Mouse (Mus musculus) limb, embryonic 15.5 days (tissue): ENCODE results near the gene Grwd1. TPM values are rescaled to one million over a fixed set of nuclear protein-coding genes. Genes with fewer than 3 reads are reported as not detected.

Experiments used
- ATAC-seq: fragments of 200-750 bp; cut with Nextera tagmentation; 2 replicates; pipeline ENCODE4 v1.8.0; 2017; ENCODE audit warnings: low read depth, moderate TSS enrichment; ENCODE audit not compliant: insufficient number of reproducible peaks, low FRiP score, low TSS enrichment
- H3K27ac ChIP-seq: fragments of 300-500 bp; sonication (generic); 2 replicates; pipeline ENCODE4 v1.5.1; 2015; ENCODE audit warnings: moderate library complexity, mild to moderate bottlenecking, inconsistent platforms
- H3K27me3 ChIP-seq: fragments of 300-500 bp; sonication (generic); 2 replicates; pipeline ENCODE4 v1.6.1; 2015; ENCODE audit warnings: inconsistent platforms
- H3K36me3 ChIP-seq: fragments of 300-500 bp; sonication (generic); 2 replicates; pipeline ENCODE4 v1.6.1; 2015; ENCODE audit warnings: inconsistent platforms
- H3K4me1 ChIP-seq: fragments of 300-500 bp; sonication (generic); 2 replicates; pipeline ENCODE4 v1.6.1; 2015; ENCODE audit warnings: inconsistent platforms
- H3K4me2 ChIP-seq: fragments of 300-500 bp; sonication (generic); 2 replicates; pipeline ENCODE4 v1.6.1; 2015; ENCODE audit warnings: mild to moderate bottlenecking, inconsistent platforms
- H3K4me3 ChIP-seq: fragments of 300-500 bp; sonication (generic); 2 replicates; pipeline ENCODE4 v1.5.1; 2015; ENCODE audit warnings: mild to moderate bottlenecking, inconsistent platforms
- H3K9ac ChIP-seq: fragments of 300-500 bp; sonication (generic); 2 replicates; pipeline ENCODE4 v1.6.1; 2015; ENCODE audit warnings: inconsistent platforms
- H3K9me3 ChIP-seq: fragments of 300-500 bp; sonication (generic); 2 replicates; pipeline ENCODE4 v1.6.1; 2016; ENCODE audit warnings: inconsistent platforms
- WGBS: fragments of 180-500 bp; shearing (Covaris S2); methylation state at CpG from one replicate; pipeline ENCODE4 v1.1.7; 2015; 5-methylcytosine and 5-hydroxymethylcytosine counted together
- polyA plus RNA-seq: library from polyadenylated mRNA; unstranded; fragments of >200 nt; fragmentation: Nextera tagmentation; extraction: Ambion mirVana; gene quantifications from 2 replicates; pipeline ENCODE4 v1.2.1, GENCODE M21; 2015

Gene Grwd1
- polyA plus RNA-seq, 1 experiment from 2014 or later, result 56.3 TPM

DNA sequence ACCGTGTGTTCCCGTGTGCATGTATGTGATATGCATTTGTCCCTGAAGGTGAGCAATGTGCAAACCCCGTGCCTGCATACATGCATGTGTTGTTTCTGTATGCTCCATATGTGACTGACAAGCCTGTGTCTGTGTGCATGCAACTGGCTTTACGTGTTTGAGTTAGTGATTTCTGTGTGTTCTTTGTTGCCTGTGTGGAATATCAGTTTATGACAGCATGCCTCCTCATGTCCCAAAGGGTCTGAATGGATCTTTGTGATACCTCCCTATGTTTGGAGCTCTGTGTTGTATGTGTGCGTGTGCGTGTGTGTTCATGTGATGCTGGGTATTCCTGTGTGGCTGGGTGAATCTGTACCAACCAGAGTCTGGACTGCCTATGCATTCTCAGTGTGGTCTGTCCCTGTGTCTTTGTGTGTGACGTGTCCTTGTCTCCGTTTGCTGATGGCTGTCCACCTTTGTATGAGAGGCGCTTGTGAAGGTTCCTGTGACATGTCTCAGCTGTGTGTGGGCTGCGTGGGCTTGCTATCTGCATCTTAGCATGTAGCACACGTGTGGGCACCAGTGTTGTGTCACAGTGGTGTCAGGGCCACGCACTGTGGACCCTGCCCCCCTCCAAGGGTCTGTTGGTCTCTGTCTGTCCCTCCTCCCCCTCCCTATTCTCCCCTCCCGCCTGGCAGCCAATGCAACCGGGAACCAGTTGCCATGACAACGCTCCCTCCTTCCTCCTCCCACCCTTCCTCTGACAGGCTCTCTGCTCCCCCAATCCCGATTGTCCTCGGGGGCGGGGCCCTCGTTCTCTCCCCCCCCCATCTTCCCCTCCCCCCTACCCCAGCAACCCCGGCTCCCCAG is 46.0 kb downstream of the Grwd1 start, which contains the start of gene Sult2b1:
TSS of gene Sult2b1 (minus strand) at position 146 of the 849 bp plus-strand sequence.
- ATAC-seq, result peak; percentile 46; the same call in 1 of the 2 replicates
- no peaks in the 10 kb centered on the region for H3K27me3 ChIP-seq
- peak within 1 kb of the TSS; percentile 67 for H3K4me3 ChIP-seq
- H3K36me3 ChIP-seq, result peaks cover 18% of the 10 kb centered on the region
- H3K4me1 ChIP-seq, result peaks cover 41% of the 10 kb centered on the region
- peak within 1 kb of the TSS; percentile 95 for H3K4me2 ChIP-seq
- H3K9me3 ChIP-seq, result no peaks in the 10 kb centered on the region; the same call in 1 of the 2 replicates
- WGBS, result 23% methylated on average over 18 of the region's 20 CpGs
- H3K27ac ChIP-seq, result peak within 1 kb of the TSS; percentile 50
- peak within 1 kb of the TSS; percentile 58 for H3K9ac ChIP-seq

- 0% methylated on average over 38 of the region's 38 CpGs for WGBS
- 0 out of 2 replicates have a peak, but pooled peaks cover 2% of the 10 kb centered on the region for H3K27me3 ChIP-seq
- no peak for ATAC-seq
- H3K27ac ChIP-seq, result peak within 1 kb of the TSS; percentile 5; the same call in 1 of the 2 replicates
- H3K4me3 ChIP-seq, result peak within 1 kb of the TSS; percentile 59
- H3K36me3 ChIP-seq, result peaks cover 8% of the 10 kb centered on the region; the same call in 1 of the 2 replicates
- peak within 1 kb of the TSS; percentile 41 for H3K9ac ChIP-seq
- peaks cover 47% of the 10 kb centered on the region for H3K4me1 ChIP-seq
- peak within 1 kb of the TSS; percentile 87 for H3K4me2 ChIP-seq
- H3K9me3 ChIP-seq, result no peaks in the 10 kb centered on the region
These were observed 47.1 kb downstream of the Grwd1 start, which contains the start of gene Lmtk3 for GRCm38 (mm10) chr7:45783511-45784091. Gene Lmtk3, plus strand, starts transcription at chr7:45783738.

- 0 out of 2 replicates have a peak, but pooled peaks cover 2% of the 10 kb centered on the region for H3K27me3 ChIP-seq
- 61% methylated on average over 4 of the region's 4 CpGs for WGBS
These were observed 48.5 kb downstream of the Grwd1 start for GRCm38 (mm10) chr7:45782271-45782670.

DNA sequence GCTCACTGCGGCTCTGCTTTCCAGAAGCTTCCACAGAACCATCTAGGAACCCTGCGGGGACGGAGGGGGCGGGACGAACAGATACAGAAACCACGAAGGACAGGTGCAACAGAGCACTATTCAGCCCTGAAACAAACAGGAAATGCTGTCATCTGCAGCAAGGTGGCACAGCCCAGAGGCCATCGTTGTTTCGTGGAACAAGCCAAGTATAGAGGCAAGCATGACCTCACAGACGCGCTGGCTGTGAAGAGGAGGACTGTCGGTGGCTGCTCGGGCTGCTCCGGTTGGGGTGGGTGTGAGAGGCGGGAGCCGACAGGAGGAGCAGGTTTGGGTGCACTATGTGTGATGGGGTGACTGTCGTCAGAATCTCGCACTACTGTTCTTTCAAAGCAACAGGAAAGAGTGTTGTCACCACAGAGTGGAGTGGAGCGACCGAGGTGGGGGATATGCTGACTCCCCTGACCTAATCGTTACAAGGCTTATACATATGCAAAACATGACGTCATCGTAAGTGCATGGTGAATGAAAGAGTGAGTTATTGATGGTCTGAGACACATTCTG is 51.6 kb downstream of the Grwd1 start:
- Histone ChIP-seq H3K27ac (no peak overlapping the region), H3K36me3 (no peaks in the 10 kb centered on the region), H3K27me3 (0 out of 2 replicates have a peak, but pooled peaks cover 2% of the 10 kb centered on the region), H3K9me3 (no peaks in the 10 kb centered on the region), H3K4me1 (peaks cover 15% of the 10 kb centered on the region), H3K9ac (no peak overlapping the region), H3K4me2 (peak overlapping the region; percentile 24; the same call in 1 of the 2 replicates), H3K4me3 (no peak overlapping the region)
- 26% methylated on average over 22 of the region's 22 CpGs for WGBS
- ATAC-seq, result peak; percentile 54; the same call in 1 of the 2 replicates

More at GRCm38 (mm10) chr7:45782271-45782670, 48.5 kb downstream of the Grwd1 start:
- no peaks in the 10 kb centered on the region for H3K36me3 ChIP-seq
- no peak for ATAC-seq
- no peak overlapping the region for H3K27ac ChIP-seq
- no peak overlapping the region for H3K4me3 ChIP-seq
- H3K4me2 ChIP-seq, result no peak overlapping the region
- peaks cover 45% of the 10 kb centered on the region for H3K4me1 ChIP-seq
- no peaks in the 10 kb centered on the region for H3K9me3 ChIP-seq
- H3K9ac ChIP-seq, result no peak overlapping the region

DNA sequence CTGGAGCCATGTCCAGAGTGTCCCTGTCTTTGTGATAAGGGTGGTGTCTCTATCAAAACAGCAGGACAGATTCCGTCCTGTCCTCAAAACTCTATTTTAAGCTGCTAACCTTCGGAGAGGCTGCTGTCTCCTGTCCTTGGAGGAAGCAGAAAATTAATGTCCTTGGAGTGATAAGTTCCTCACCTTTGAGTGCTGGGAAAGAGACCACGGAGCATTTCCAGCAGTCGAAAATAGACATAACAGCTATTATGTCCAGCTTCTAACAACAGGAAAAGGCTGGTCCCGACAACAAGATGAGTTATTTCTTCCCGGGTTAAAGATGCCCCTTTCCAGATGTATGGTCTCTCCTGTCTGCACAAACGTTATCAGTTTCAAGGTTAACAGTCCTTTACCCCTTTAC is 55.5 kb downstream of the Grwd1 start:
- H3K9me3 ChIP-seq, result no peaks in the 10 kb centered on the region
- no peaks in the 10 kb centered on the region for H3K36me3 ChIP-seq
- H3K4me2 ChIP-seq, result no peak overlapping the region
- H3K4me3 ChIP-seq, result no peak overlapping the region
- no peak overlapping the region for H3K9ac ChIP-seq
- 72% methylated on average over 7 of the region's 7 CpGs for WGBS
- no peak overlapping the region for H3K27ac ChIP-seq
- peaks cover 6% of the 10 kb centered on the region for H3K4me1 ChIP-seq
- no peak for ATAC-seq
- 0 out of 2 replicates have a peak, but pooled peaks cover 7% of the 10 kb centered on the region for H3K27me3 ChIP-seq

Other genes with a start within 250 kb of the Grwd1 start
- 0.58 and 0.93 TPM in 2 replicates for gene Fgf21, start 215.5 kb downstream of the Grwd1 start, polyA plus RNA-seq
- 2.9 and 3.3 TPM in 2 replicates for gene Fut1, start 213.7 kb downstream of the Grwd1 start, polyA plus RNA-seq
- gene Izumo1, start 209.1 kb downstream of the Grwd1 start, polyA plus RNA-seq, result 0.14 and 0.27 TPM in 2 replicates
- 11.4 and 12.0 TPM in 2 replicates for gene Rasip1, start 203.5 kb downstream of the Grwd1 start, polyA plus RNA-seq
- 21.9 and 36.8 TPM in 2 replicates for gene Mamstr, start 191.0 kb downstream of the Grwd1 start, polyA plus RNA-seq
- gene Fut2, start 164.6 kb downstream of the Grwd1 start, polyA plus RNA-seq, result 7.7 and 8.0 TPM in 2 replicates
- 0.50 and 2.6 TPM in 2 replicates for gene Ntn5, start 146.9 kb downstream of the Grwd1 start, polyA plus RNA-seq
- 0.56 and 0.97 TPM in 2 replicates for gene Sec1, start 136.5 kb downstream of the Grwd1 start, polyA plus RNA-seq
- gene Car11, start 131.1 kb downstream of the Grwd1 start, polyA plus RNA-seq, result 13.3 and 13.7 TPM in 2 replicates
- 4.3 and 4.7 TPM in 2 replicates for gene Dbp, start 125.9 kb downstream of the Grwd1 start, polyA plus RNA-seq
- 942 and 1,034 TPM in 2 replicates for gene Rpl18, start 115.5 kb downstream of the Grwd1 start, polyA plus RNA-seq
- 38.5 and 39.7 TPM in 2 replicates for gene Sphk2, start 112.9 kb downstream of the Grwd1 start, polyA plus RNA-seq
- gene Fam83e, start 109.7 kb downstream of the Grwd1 start, polyA plus RNA-seq, result 0.76 and 0.78 TPM in 2 replicates
- gene Spaca4, start 105.1 kb downstream of the Grwd1 start, polyA plus RNA-seq, result not detected in 2 replicates
- gene Lmtk3, start 47.2 kb downstream of the Grwd1 start, polyA plus RNA-seq, result 1.6 and 2.0 TPM in 2 replicates
- gene Sult2b1, start 46.3 kb downstream of the Grwd1 start, polyA plus RNA-seq, result 82.1 and 91.0 TPM in 2 replicates
- 87.9 and 98.8 TPM in 2 replicates for gene Cyth2, start 16.4 kb downstream of the Grwd1 start, polyA plus RNA-seq
- gene Kcnj14, start 6.2 kb downstream of the Grwd1 start, polyA plus RNA-seq, result 1.4 and 1.5 TPM in 2 replicates
- gene Kdelr1, start 41.8 kb upstream of the Grwd1 start, polyA plus RNA-seq, result 79.4 and 97.8 TPM in 2 replicates
- 0.48 and 0.68 TPM in 2 replicates for gene Grin2d, start 47.4 kb upstream of the Grwd1 start, polyA plus RNA-seq
- gene Syngr4, start 65.8 kb upstream of the Grwd1 start, polyA plus RNA-seq, result 0.49 and 0.86 TPM in 2 replicates
- 4.4 and 5.5 TPM in 2 replicates for gene Tmem143, start 66.0 kb upstream of the Grwd1 start, polyA plus RNA-seq
- gene Emp3, start 90.5 kb upstream of the Grwd1 start, polyA plus RNA-seq, result 328 and 364 TPM in 2 replicates
- gene Ccdc114, start 93.1 kb upstream of the Grwd1 start, polyA plus RNA-seq, result 3.5 and 3.6 TPM in 2 replicates
- gene Abcc6, start 199.4 kb upstream of the Grwd1 start, polyA plus RNA-seq, result 0.29 and 0.35 TPM in 2 replicates
- 32.4 and 35.3 TPM in 2 replicates for gene Nomo1, start 202.8 kb upstream of the Grwd1 start, polyA plus RNA-seq